Mouse (Mus musculus) cerebellum, adult 18-20 months (tissue): ENCODE measurements around the gene Rnase2b.
"Not testable (repeated sequence)": the region's sequence is repeated elsewhere in the genome, so short reads cannot be mapped to it uniquely, and the experiment has no call there.

Source experiments
- DNase-seq, 2 experiments: peaks; one replicate each; pipeline ENCODE4 v3.0.0; 2021

Gene Rnase2b

DNA sequence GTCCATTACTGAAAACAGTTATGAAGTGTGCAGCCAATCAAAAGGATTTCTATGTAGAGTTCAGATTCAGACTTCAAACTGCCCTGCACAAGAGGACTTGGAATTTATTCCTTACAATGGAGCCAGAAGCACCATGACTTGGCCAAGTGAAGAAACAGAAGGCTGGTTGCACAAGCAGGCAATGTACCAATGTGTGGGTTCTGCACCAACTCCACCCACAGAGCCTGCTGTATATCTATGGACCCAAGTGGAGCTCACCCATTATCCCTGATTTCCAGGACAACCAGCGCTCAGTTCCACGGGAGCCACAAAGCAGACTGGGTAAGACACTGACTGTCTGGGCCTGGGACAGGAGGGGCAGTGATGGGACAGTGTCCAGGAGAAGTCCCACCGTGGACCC, at the start of gene Rnase2b:
Gene Rnase2b (plus strand): TSS at position 285 of the 400 bp plus-strand sequence.
- DNase-seq, result not testable (repeated sequence)

DNA sequence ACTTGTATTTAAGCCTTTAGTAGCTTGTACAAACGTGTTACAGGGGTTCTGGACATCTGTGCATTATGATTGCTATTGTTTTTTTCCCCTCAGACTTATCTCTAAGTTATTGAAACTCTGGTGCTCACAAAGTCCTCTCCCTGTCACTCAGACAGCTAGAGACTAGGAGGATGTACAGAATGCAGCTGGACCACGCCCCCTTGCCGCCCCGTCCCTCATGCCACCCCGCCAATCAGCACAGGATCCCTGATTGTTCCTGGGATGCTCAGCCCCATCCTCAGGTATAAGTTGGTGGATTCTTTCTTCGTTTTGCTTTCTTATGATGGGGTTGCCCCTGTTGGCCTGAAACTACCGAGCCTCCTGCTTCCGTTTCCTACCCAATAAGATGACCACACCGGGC, 48.6 kb upstream of the Rnase2b start:
- DNase-seq, result no peak

DNA sequence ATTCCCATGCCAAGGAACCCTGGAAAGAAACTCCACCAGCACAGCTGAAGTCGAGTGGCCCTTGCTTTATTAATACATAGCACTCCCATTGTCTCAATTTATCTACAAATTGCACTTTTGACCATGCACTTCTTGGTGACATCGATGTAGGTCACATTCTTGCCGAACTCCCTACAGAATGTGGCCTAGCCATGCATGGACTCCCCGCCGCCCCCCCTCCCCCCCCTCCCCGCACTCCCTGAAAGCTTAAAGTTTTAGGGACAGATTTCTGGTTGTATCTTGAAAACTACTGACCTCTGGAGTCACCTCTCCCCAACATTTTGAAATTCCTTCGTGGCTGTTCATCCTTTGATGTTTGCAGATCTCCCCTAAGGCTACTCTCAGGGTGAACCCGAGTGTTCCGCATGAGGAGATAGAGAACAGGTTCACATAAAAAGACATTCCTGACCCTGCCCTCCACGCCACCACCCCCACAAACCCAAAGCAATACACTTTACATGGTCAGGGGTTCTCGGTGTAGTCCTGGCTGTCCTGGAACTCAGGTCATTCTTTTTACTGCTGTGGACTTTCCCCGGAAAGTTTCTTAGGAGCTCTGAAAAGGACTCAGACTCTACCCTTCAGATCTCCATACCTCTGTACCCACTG, 48.0 kb upstream of the Rnase2b start, which contains the start of gene Eddm3b:
Gene Eddm3b (plus strand): TSS at position 511 of the 645 bp plus-strand sequence.
- no peak for DNase-seq

DNA sequence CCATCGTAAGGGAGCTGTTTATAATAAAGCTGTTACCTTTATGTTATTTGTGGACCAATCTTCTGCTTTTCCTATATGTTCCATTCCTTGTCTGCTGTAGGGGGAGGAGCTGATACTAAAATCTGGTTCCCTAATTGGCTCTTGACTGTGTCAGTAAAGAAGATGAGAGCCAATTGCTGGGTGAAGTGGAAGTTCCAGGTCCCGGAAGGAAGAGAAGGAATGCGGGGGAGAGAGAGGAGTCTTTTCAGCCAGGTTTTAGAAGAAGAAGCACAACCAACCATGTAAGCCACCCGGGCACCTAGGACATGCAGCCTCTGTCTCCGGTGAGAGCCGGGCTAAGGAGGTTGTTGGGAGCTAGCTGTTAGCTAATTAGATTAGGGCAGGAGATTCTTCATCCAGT, 36.4 kb upstream of the Rnase2b start:
- no peak for DNase-seq

DNA sequence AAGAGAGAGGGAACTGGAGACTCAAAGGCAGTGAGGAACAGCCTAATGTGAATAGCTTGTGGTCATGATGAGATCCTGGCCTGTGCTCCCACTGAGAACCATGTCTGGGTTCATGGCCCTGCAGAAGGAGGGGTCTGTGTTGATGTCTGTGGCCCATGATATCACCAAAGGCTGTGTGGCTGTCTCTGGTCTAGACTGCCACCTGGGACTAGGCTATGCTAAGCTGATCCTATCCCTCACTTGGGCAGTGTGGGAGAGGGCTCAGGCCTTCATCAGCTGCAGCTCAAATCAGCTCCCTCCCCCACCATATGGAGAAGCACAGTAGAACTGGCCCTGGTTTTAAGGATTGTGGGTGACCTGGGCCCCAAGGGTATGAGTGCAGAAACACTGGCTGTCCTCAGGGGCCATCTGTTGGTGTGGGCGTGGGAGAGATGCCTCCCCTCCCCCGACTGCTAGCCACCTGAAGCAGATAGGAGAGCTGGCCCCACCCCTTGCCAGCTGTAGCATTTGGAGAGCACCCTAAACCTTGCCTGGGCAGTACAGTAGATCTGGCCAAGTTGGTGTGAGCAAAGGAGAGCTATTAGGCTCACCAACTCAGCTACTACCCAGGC, 34.3 kb upstream of the Rnase2b start:
- DNase-seq, result no peak

DNA sequence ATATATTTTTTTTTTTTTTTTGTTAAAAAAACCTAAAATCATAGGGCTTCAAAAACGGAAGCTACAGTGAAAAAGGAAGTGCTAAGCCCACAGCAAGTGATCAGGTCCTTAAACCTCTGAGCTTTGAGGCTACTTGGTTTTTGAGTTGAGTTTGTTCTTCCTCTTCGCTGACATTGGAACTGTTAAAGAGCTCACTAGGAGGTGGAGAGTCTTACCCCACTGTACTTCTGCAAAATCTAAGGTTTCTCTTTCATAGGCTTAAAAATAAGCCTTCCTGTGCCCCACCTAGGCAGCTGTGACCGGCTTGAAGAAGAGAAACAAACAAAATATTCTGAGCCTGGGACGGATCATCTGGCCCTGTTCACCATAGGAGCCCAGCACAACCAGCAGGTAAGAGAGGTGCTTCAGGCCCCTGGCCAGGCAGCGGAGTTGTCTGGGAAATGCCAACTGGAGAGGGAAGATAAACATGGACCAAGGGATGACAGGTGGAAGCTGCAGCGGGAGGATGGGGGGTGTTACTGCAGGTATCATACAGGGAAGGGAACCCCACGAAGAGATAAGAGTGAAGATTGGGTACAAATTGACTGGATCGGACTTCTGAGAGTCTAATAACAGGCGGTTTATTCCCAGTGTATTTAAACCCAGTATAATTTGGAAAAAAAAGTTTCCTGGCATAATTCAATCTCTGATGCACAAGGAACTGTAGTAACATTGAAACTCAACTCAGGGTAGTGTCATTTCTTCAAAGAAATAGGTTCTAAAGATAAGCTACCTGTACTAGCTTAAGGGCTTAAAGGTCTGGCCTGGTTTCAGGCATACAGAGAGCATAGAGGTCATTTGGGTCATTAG, 33.1 kb upstream of the Rnase2b start:
- no peak for DNase-seq

DNA sequence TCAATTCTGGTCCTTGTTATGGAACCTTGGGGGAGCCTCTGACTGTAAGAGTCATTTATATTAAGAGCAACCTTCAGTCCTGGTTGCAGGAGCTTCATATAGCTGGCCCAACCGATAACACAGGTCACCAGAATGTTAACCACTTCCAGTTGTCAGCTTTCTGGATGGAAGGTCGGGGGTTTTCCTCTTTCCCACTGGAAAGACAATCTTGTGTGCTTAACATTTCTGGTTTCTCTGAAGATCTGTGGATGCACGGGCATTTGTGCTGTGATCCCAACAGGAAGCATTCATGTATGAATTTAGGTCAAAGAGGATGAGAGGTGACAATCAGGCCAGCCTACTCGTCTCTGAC, 32.5 kb upstream of the Rnase2b start:
- DNase-seq, result no peak

DNA sequence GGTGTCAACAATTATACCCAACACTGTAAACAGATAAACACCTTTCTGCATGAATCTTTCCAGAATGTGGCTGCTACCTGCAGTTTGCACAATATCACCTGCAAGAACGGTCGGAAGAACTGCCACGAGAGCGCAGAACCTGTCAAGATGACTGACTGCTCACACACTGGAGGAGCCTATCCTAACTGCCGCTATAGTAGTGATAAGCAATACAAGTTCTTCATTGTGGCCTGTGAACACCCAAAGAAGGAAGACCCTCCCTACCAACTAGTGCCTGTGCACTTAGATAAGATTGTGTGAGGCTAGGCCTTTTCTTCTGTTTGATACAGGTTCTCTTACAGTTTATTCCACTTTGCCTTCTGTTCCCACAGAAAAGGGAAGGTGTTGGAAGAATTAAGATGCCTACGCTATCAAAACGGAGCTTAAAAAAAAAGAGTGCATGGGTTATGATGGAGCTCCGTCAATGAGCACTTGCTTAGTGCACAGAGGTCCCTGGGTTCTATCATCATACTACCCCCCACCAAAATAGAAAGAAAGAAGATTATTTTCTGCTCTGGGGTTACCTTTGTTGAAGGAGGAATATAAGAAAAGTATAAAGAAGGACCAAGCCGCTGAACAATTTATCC, 31.6 kb upstream of the Rnase2b start:
- no peak for DNase-seq

DNA sequence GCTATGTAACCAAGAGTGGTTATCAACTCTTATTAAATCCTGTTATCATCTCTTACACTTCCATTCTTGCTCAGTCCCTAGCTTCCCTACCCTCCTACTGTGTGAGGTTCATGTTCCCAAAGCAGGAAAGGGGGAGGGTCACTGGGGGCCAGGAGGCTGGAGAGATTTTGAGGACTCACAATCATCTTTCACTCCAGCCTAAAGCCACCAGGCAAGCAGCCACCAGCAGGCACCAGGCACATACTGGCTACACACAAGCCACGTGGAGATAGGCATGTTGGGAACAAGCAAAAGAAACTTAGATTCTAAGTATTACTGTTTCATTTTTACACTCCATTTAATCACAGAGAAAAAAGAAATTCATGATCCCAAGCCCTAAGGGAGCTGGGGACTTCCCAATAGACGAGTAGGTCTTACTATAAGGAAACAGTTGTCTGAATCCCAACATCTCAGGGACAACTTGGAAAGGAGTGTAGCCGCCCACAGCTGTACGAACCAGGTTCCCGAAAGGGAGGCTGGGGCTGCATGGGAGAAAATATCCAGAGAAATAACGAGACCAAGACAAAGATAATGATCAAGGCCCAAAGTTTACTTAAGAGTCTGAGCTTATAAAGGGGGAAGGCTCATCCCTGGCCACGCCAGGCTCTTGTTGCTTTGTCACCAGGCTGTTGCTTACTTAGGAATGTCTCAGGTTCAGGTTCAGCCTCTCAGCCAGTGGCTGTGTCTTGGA, 30.8 kb upstream of the Rnase2b start:
- no peak for DNase-seq

DNA sequence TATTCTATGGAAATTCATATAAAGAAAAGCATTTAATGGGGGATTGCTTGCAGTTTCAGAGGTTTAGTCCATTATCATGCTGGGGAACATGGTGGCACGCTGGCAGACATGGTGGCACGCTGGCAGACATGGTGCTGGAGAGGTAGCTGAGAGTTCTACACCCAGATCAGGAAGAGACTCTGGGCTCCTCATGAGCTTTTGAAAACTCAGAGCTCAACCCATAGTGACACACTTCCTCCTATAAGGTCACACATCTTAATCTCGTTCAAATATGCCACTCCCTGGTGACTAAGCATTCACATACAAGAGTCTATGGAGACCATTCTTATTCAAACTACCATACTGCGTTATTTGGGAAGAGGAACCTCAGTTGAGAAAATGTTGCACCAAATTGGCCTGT, 29.7 kb upstream of the Rnase2b start:
- DNase-seq, result no peak

DNA sequence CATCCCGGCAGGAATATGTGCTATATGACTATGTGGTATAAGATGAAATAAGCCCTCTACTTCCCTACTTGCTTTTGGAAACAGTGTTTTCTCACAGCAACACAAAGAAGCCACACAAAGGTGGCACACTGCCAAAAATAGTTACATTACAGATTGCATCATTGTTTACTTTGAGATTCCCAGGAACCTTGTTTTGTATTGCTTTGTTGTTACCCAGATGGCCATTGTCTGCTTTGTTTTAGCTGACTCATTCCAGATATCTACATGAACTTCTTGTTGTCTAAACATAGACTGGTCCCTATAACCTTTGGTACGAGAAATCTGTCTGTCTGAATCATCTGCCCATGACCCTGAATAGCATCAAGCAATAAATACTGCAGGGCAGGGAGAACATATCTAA, 21.7 kb upstream of the Rnase2b start:
- DNase-seq, result no peak

DNA sequence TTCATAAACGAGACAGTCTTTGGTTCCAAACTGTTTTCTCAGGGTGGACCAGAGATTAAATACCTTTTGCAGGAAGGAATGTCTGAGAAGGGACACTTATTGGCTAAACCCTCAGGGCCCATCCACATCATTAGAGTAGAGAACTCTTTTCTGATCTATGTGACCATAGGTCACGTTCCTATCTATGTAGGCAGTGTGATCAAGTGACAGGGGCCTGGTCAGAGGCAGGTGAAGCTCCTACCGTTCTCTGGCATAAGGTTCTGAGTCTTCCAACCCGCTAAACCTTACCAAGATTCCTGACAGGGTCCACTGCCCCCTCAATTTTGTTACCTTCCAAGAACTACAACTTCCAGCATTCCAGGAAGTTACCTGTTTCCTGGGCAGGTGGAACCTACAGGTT, 19.9 kb upstream of the Rnase2b start:
- DNase-seq, result no peak

DNA sequence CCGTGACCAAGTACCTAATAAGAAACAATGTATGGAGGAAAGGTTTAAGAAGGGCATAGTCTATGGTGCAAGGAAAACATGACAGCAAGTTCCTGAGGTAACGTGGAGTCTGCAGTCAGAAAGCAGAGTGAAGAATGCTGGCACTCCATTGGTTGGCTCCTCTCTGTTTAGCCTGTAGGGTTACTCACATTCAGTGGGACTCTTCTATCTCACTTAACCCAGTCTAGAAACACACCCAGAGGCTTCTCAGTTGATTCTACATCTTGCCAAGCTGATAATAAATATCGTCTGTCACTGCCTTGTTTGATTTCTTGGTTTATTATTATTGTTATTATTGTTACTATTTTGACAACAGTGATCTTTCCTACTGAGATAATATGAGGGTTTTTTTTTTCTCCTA, 19.5 kb upstream of the Rnase2b start:
- DNase-seq, result no peak

DNA sequence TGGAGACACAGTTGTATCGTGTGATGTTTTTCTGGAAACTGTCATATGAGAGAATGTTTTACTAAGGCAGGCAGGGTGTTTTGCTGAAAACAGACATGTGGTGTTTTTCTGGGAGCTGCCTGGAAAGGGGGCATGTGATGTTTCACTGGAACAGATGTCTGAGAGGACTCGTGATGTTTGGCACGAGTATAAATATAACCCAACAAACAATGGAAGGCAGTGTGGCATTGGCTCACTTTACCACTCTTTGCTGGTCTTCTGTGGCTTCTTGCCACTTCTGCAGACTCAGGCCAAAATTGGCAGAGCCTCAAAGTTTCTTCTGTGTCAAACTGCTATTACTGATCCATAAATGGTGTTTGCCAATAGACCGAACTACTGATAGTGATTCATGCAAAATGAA, 18.8 kb upstream of the Rnase2b start:
- DNase-seq, result no peak

DNA sequence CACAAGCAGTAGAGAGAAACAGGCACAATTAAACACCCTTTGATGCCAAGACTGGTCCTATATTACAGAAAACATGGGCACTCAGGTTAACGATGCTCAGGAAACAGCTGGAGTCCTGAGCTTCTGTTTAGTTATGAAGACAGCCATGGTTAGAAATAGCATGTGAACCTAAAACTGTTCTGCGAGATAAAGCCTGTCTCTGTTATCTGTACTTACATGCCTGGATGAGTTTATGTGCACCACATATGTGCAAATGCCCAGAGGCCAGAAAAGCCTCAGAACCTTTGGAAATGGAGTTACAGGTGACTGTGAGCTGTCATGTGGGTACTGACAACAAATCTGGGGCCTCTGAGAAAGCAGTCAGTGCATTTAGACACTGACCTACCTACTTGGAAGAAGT, 18.1 kb upstream of the Rnase2b start:
- DNase-seq, result no peak

DNA sequence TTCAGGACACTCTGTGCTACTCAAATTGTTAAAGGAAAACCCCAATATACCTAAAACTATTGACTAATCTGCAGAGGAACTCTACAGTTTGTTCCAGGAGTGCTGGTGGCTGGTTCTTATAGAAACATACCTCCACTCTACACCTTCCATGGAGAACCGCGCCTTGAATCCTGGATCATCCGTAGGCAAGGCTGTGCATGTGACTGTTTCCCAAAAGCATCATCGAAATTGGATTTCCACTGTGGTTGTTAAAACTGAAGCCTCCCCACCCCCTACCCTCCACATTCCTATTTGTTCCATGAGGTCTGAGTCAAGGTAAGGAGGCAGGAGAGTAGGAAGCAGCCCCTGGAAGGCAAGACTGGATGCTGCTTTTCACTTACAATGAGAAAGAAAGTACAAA, 17.6 kb upstream of the Rnase2b start:
- DNase-seq, result no peak

DNA sequence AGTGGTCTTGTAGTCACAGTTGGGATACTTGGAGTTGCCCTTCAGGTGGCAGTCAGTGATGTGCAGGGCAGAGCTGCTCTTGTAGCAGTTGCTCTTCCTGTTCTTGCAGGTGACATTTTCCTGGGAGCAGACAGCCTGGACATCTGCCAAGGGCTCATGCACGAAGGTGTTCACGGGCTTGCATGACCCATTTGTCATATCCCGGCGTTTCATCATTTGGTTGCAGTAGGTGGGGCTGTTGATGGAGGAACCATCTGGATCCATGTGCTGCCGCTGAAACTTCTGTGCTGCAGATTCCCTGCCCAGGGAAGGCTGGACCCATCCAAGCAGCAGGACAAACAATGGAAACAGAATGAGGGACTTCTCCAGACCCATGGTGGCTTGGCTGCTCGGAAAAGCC, 16.5 kb upstream of the Rnase2b start:
- no peak for DNase-seq

DNA sequence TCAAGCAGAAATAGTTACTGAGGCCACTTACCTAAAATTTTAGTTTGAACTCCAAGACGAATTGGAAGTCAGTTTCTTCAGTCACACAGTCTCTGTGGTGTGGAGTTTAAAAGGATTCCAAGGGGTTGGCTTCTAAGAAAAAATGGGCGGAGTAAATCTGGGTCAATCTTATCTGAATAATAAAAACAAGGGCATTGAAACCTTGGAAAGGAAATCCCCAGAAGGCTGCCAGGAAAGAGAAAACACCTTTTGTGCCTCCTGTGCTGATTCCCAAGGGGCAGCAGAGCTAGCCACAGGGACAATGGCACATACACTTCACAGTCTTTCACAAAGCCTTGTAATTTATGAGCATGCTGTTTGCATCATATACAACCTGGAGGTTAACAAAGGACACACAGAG, 15.4 kb upstream of the Rnase2b start, which contains the start of gene Rnase1:
Gene Rnase1 (minus strand): TSS at position 101 of the 400 bp plus-strand sequence.
- no peak for DNase-seq

DNA sequence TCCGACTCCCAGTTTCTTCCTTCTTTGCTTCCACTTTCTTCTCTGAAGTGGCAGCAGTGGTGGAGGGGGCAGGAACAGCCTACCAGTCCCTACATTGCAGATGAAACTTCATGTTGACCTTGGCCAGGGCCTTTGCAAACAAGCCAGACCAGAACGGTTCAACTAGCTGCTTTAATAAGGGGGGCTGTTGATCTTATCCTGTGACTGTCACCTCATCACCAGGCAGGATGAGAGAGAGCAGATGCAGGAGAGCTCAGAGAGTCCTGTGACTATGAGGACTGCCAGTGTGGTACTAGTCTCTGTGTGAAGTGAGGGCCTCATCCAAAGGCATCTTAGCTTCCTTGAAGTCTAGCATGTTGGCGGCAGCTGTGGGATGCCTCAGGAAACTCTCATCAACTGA, 14.1 kb upstream of the Rnase2b start:
- no peak for DNase-seq

DNA sequence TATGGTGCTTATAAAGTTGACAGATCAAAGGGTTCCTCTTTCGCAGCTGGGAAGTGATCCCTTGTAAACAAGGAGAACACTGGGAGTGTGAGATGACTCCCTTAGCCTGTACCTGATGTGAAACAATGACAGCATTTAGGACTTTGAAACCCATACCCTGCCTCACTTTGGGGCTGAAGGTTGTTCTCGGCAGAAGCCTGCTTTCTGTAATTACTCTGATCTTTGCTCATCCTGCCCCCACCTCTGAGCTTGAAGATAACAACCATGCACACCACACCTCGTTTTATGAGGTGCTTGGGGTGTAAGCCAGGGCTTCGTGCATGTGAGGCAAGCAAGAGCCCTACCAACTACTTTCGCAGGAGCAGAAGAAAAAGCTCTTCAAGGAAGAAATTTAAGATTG, 12.9 kb upstream of the Rnase2b start:
- DNase-seq, result no peak

DNA sequence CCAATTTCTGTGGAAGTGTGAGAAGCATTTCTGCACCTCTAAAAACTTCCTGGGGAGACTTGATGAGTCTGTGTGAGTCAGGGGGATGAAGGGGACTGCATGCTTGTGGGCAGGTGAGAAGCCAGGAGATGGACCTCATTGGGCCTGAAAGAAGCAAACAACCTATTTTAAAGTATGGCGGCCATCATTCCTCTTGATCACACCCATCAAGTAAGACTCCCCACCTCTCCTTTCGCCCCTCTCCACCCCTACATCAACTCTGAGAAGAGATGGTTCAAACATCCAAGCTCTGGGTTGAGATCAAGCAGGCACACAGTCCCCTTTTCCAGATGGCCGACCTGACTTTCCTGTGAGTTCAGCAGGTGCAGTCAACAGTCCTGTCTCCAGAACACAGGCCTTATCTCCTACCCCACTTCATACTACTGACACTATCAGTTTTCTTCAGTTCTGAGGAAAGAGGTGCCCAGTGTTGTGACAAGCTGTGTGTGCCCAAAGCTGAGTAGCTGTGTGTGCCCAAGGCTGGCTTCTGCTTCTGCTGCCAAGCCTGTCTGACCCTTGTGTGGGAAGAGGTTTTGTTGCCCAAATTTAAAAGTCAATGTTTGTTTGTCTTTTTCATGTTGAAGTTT, 11.7 kb upstream of the Rnase2b start:
- no peak for DNase-seq

DNA sequence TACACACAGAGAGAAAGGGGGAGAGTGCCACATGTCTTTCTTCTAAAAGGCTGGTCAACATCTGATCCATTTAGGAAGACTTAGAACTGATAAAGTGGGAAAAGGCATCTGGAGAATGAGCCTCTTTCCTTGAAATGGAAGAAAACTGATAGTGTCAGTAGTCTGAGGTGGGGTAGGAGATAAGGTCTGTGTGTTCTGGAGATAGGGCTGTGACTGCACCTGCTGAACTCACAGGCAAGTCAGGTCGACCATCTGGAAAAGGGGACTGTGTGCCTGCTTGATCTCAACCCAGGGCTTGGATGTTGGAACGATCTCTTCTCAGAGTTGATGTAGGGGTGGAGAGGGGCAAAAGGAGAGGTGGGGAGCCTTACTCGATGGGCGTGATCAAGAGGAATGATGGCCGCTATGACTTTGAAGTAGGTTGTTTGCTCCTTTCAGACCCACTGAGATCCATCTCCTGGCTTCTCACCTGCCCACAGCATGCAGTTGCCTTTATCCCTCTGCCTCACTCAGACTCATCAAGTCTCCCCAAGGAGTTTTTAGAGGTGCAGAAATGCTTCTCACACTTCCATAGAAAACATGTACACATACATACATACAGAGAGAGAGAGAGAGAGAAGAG, 9.7 kb upstream of the Rnase2b start:
- no peak for DNase-seq
